ENCODE assay signal across 20 mouse cellular contexts in the genomic region with DNA sequence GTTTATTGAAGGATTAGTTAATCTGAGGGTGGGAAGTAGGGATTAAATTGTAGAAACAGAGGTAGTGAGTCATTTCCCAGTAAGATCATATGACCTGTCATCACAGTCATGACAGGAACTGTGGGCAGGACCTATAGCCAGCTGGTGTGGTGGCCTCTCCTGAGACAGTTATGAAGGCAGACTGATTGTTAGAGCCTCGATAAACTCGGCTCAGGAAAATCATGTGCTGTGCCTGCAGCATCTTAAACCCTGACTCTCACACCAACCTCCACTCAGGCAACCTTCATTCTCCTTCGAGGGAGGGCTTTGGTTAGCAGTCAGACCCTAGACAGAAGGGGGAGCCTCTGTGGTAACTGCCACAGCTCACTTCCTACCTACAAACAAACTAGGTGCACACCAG. TPM values are rescaled to one million over a fixed set of nuclear protein-coding genes. Genes with fewer than 3 reads are reported as not detected.
DNase-seq lines count a peak whose midpoint lies in the region; ATAC-seq and TF ChIP-seq lines count a peak whose summit lies in the region.
"Had no signal": no experiment of that assay in that cellular context is flagged by ENCODE, and none has a peak within 500 bp of the region (broad histone marks: within the 10 kb centered on the region; RNA-seq: fewer than 3 reads in every experiment).

No protein-coding gene starts in this region.

- peaks cover 1% of the 10 kb centered on the region for H3K79me3 ChIP-seq in C2C12 (ENCODE audit: low read depth)

- no peak for TF ChIP-seq CTCF in C2C12 (IDR thresholded peaks at IDR 0.05; ENCODE audit: control insufficient read depth, insufficient read depth, insufficient read length)

- 0 out of 2 replicates have a peak, but pooled peaks have one; percentile 31 for ATAC-seq in monocyte, adult 5-6 weeks (replicated peaks; ENCODE audit: insufficient number of reproducible peaks, low FRiP score, low TSS enrichment, poor library complexity, severe bottlenecking)
- ATAC-seq: activated CD4-positive, CD25-positive, alpha-beta regulatory T cell, adult 4 months; forebrain, embryonic 15.5 days; midbrain, embryonic 16.5 days had no signal

- no peaks in the 10 kb centered on the region for H3K36me3 ChIP-seq in C2C12 (ENCODE audit: control insufficient read depth, insufficient read depth)
- H3K36me3 ChIP-seq: forebrain, embryonic 15.5 days; hindbrain, embryonic 15.5 days; neural tube, embryonic 12.5 days had no signal

- H3K27me3 ChIP-seq in C2C12 (ENCODE audit: control insufficient read depth, insufficient read depth, insufficient read length), result no peaks in the 10 kb centered on the region
- H3K27me3 ChIP-seq: forebrain, embryonic 15.5 days; hindbrain, embryonic 15.5 days; neural tube, embryonic 12.5 days had no signal

- H3K79me2 ChIP-seq in C2C12 (ENCODE audit: control insufficient read depth, insufficient read depth), result no peaks in the 10 kb centered on the region

- no peak overlapping the region for H3K4me3 ChIP-seq in C2C12 (ENCODE audit: insufficient read depth, poor library complexity, severe bottlenecking)
- H3K4me3 ChIP-seq: forebrain, embryonic 15.5 days; hindbrain, embryonic 15.5 days; neural tube, embryonic 12.5 days had no signal

- peak; percentile 30 for DNase-seq in NIH3T3 (ENCODE audit: low read depth)
- peak; percentile 57 for DNase-seq in thymus, postnatal 4 days
- DNase-seq in urinary bladder, postnatal 10 days (ENCODE audit: low spot score), result no peak
- no peak for DNase-seq in adrenal gland, postnatal 14 days
- no peak for DNase-seq in urinary bladder, postnatal 14 days (ENCODE audit: low spot score)
- DNase-seq: cerebellum, adult 18-20 months; embryo, embryonic 11 days; heart, postnatal 10 days; kidney, adult 2 months; kidney, postnatal 36 days; layer of hippocampus, postnatal 36 days; left cerebral cortex, postnatal 4 days; lung, embryonic 14.5 days had no signal

- H3ac ChIP-seq in C2C12 (ENCODE audit: control insufficient read depth, insufficient read length, low read depth), result no peak overlapping the region

TF ChIP-seq in C2C12, 6 proteins besides CTCF, POLR2A, EP300 and RAD21:
- TF ChIP-seq MYOD1 (IDR thresholded peaks at IDR 0.05; ENCODE audit: control insufficient read depth, insufficient read length, low read depth), result peak; percentile 63
- TF ChIP-seq CEBPB (IDR thresholded peaks at IDR 0.05; ENCODE audit: low read depth), result no peak
- no peak for TF ChIP-seq MAX (IDR thresholded peaks at IDR 0.05)
- TF ChIP-seq USF1 (IDR thresholded peaks at IDR 0.05; ENCODE audit: low read depth), result peak; percentile 73
- no peak for TF ChIP-seq MYOG (IDR thresholded peaks at IDR 0.05; ENCODE audit: control insufficient read depth, extremely low read depth, insufficient read length)
- TF ChIP-seq FOSL1 (IDR thresholded peaks at IDR 0.05; ENCODE audit: insufficient read depth, low read length, poor library complexity, severe bottlenecking), result peak; percentile 43

RNA-seq across cellular contexts. Expression of gene Aff1, which starts 27.7 kb away (rescaled TPM):
- polyA plus RNA-seq in C2C12 (2012; fragmentation: generic; extraction: Trizol), result 10.0 TPM
- total RNA-seq in monocyte, adult 5-6 weeks (2017), result 20.1 to 35.3 TPM (median 31.2 TPM) in 3 replicates
- total RNA-seq in adrenal gland, postnatal 14 days (2021), result 37.3 and 43.2 TPM in 2 replicates

Comparison
In these comparisons a context has a peak if more than half of its experiments do, and no peak if none do; other contexts are left out.
1. DNase-seq: peak in NIH3T3 (single experiment) and thymus, postnatal 4 days (single experiment); none in urinary bladder, postnatal 10 days (single experiment), adrenal gland, postnatal 14 days (single experiment) and urinary bladder, postnatal 14 days (single experiment).